Mouse (Mus musculus) kidney, adult 2 months (tissue): ENCODE measurements around the gene Gm10377.
"Not testable (repeated sequence)": the region's sequence is repeated elsewhere in the genome, so short reads cannot be mapped to it uniquely, and the experiment has no call there.

ENCODE experiments used
- CTCF ChIP-seq: fragments of 200-500 bp; conservative IDR thresholded peaks from 2 replicates; pipeline ENCODE4 v1.5.1; 2011; ENCODE audit warnings: low read depth, mild to moderate bottlenecking, control low read depth, low read length, moderate library complexity, mixed read lengths; ENCODE audit not compliant: insufficient read depth, insufficient read length
- POLR2A ChIP-seq: fragments of 200-500 bp; IDR thresholded peaks from one replicate; pipeline ENCODE4 v1.6.1; 2011; ENCODE audit warnings: low read depth, low read length, control low read depth

GRCm38 (mm10) chr14:42797887-42798286 lies at the start of gene Gm10377:
- not testable (repeated sequence) for TF ChIP-seq CTCF, POLR2A
